Comparison of ENCODE assay signal across 8 mouse cellular contexts in the genomic region with DNA sequence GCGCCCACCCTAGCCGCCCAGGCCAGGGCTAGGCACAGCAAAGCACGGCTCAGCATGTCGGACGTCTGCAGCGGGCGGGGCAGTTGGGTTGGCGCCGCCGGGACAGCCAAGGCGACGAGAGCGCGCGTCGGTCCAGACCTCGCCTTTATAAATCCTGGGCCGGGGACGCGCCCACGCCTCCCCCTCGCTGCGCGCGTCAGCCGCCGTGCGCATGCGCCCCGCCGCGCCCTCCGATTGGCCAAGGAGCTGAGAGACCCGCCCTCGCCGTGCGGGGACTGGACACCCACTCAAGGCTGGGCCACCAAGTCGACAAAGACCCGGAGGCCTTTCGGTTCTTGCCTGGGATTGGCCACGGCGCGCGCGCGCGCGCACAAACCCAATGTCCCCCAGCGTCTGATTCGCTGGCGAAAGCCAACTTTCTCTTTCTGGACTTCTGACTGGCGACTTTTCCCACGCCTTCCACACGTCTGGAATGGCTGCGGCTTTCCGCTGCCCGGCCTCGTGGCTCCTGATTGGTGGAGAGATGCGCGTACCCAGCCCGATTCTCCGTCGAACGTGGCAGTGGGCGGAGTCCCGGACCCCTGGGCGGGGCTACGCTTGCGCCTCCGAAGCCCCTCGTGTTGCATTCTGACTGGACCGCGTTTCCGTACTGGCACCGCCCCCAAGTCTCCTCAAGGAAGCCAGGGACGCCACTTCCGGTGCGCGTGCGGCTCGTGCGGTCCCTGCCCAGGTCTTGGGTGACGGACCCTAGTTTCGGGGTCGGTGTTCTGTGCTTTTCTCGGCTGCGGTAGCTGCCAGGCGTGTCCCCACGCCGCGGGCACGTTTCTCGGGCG. TPM values are rescaled to one million over a fixed set of nuclear protein-coding genes. Genes with fewer than 3 reads are reported as not detected.
DNase-seq lines count a peak whose midpoint lies in the region; ATAC-seq and TF ChIP-seq lines count a peak whose summit lies in the region.

A gene (minus strand): TSS at position 502 of the 833 bp plus-strand sequence.

- H3K4me2 ChIP-seq in forebrain, postnatal 0 days (ENCODE audit: low read depth), result peak within 1 kb of the TSS; percentile 73
- peak within 1 kb of the TSS; percentile 76 for H3K4me2 ChIP-seq in lung, embryonic 15.5 days

- peaks cover 41% of the 10 kb centered on the region for H3K79me2 ChIP-seq in MEL (ENCODE audit: control insufficient read depth, insufficient read depth, low read length, poor library complexity)

- peaks cover 5 to 16% of the 10 kb centered on the region in 2 experiments for H3K4me1 ChIP-seq in MEL (ENCODE audit: control insufficient read depth in 1 of 2, insufficient read depth in 2 of 2, low read length in 2 of 2)
- H3K4me1 ChIP-seq in cerebellum, adult 2 months (ENCODE audit: control insufficient read depth, insufficient read depth, low read length), result no peaks in the 10 kb centered on the region
- 0 out of 2 replicates have a peak, but pooled peaks cover 7% of the 10 kb centered on the region for H3K4me1 ChIP-seq in forebrain, postnatal 0 days (ENCODE audit: insufficient read depth)
- peaks cover 21% of the 10 kb centered on the region for H3K4me1 ChIP-seq in lung, embryonic 15.5 days

- peak; percentile 96 for ATAC-seq in forebrain, postnatal 0 days
- ATAC-seq in lung, embryonic 15.5 days (ENCODE audit: borderline replicate concordance, extremely low read depth, low FRiP score, low TSS enrichment), result peak; percentile 97

- no peaks in the 10 kb centered on the region for H3K27me3 ChIP-seq in MEL (ENCODE audit: control insufficient read depth in 1 of 2, insufficient read depth in 2 of 2, low read length in 2 of 2)
- no peaks in the 10 kb centered on the region for H3K27me3 ChIP-seq in cerebellum, adult 2 months (ENCODE audit: control insufficient read depth, insufficient read depth, low read length)
- no peaks in the 10 kb centered on the region for H3K27me3 ChIP-seq in forebrain, postnatal 0 days (ENCODE audit: insufficient read depth, low read length)
- no peaks in the 10 kb centered on the region for H3K27me3 ChIP-seq in lung, embryonic 15.5 days

- no peak for TF ChIP-seq RAD21 in MEL (IDR thresholded peaks at IDR 0.05; ENCODE audit: low read depth, low read length)

- TF ChIP-seq POLR2A in MEL (IDR thresholded peaks at IDR 0.05; ENCODE audit: control insufficient read depth in 1 of 2, insufficient read depth in 1 of 2, low read depth in 1 of 2, low read length in 2 of 2, poor library complexity in 1 of 2), result peak; percentile 90 to 99
- peak; percentile 97 for TF ChIP-seq POLR2A in cerebellum, adult 2 months (IDR thresholded peaks at IDR 0.05; ENCODE audit: borderline replicate concordance, insufficient read depth, low read length)

- peak; percentile 100 for DNase-seq in MEL (ENCODE audit: low read depth, low spot score)
- DNase-seq in cerebellum, adult 2 months, result peak; percentile 100
- DNase-seq in forebrain, postnatal 0 days, result peak; percentile 100
- peak; percentile 100 for DNase-seq in heart, postnatal 4 days
- DNase-seq in layer of hippocampus, adult 8-10 months (ENCODE audit: low spot score in 2 of 2), result peak; percentile 100
- peak; percentile 100 for DNase-seq in ovary, adult 18-20 months (ENCODE audit: low spot score)
- DNase-seq in thymus, postnatal 0 days (ENCODE audit: low spot score), result peak; percentile 99

- TF ChIP-seq CTCF in MEL (IDR thresholded peaks at IDR 0.05 in 2 of 3, conservative IDR thresholded peaks at IDR 0.05 in 1 of 3; ENCODE audit: control insufficient read depth in 1 of 3, insufficient read depth in 1 of 3, low read depth in 2 of 3, low read length in 3 of 3, poor library complexity in 1 of 3, severe bottlenecking in 1 of 3), result no peak; a peak in 1 of 6 replicates
- TF ChIP-seq CTCF in cerebellum, adult 2 months (IDR thresholded peaks at IDR 0.05; ENCODE audit: borderline replicate concordance, insufficient read depth, low read depth, low read length), result no peak
- no peak; the same call in 1 of the 2 replicates for TF ChIP-seq CTCF in forebrain, postnatal 0 days (IDR thresholded peaks at IDR 0.05; ENCODE audit: low read depth)

- WGBS in cerebellum, adult 2 months, result under 1% methylated on average over 94 of the region's 94 CpGs
- WGBS in forebrain, postnatal 0 days, result 2% methylated on average over 93 of the region's 94 CpGs
- WGBS in lung, embryonic 15.5 days, result under 1% methylated on average over 94 of the region's 94 CpGs

- H3K9ac ChIP-seq in MEL (ENCODE audit: control insufficient read depth, low read depth, low read length, poor library complexity, severe bottlenecking), result peak within 1 kb of the TSS; percentile 92
- H3K9ac ChIP-seq in forebrain, postnatal 0 days, result peak within 1 kb of the TSS; percentile 72
- H3K9ac ChIP-seq in lung, embryonic 15.5 days, result peak within 1 kb of the TSS; percentile 94

- no peaks in the 10 kb centered on the region for H3K9me3 ChIP-seq in MEL (replicated peaks; ENCODE audit: insufficient read depth, low read length)
- no peaks in the 10 kb centered on the region for H3K9me3 ChIP-seq in forebrain, postnatal 0 days (ENCODE audit: low read length)
- H3K9me3 ChIP-seq in lung, embryonic 15.5 days, result no peaks in the 10 kb centered on the region

- peak within 1 kb of the TSS; percentile 84 for H3K27ac ChIP-seq in MEL (ENCODE audit: control insufficient read depth, low read depth, low read length)
- peak within 1 kb of the TSS; percentile 78 for H3K27ac ChIP-seq in cerebellum, adult 2 months (ENCODE audit: insufficient read depth, low read length)
- H3K27ac ChIP-seq in forebrain, postnatal 0 days (ENCODE audit: low read depth, low read length), result peak within 1 kb of the TSS; percentile 84
- H3K27ac ChIP-seq in lung, embryonic 15.5 days, result peak within 1 kb of the TSS; percentile 93

- 0 out of 4 replicates have a peak, but pooled peaks of 1 of the 2 experiments have one; percentile 12 for TF ChIP-seq EP300 in MEL (IDR thresholded peaks at IDR 0.05; ENCODE audit: low read depth in 1 of 2, low read length in 2 of 2)

- peaks cover 10 to 28% of the 10 kb centered on the region in 2 experiments for H3K36me3 ChIP-seq in MEL (ENCODE audit: control insufficient read depth in 1 of 2, insufficient read depth in 2 of 2, low read length in 2 of 2)
- H3K36me3 ChIP-seq in forebrain, postnatal 0 days (ENCODE audit: insufficient read depth), result peaks cover 36% of the 10 kb centered on the region
- H3K36me3 ChIP-seq in lung, embryonic 15.5 days, result peaks cover 40% of the 10 kb centered on the region

- peak within 1 kb of the TSS; percentile 88 to 94 for H3K4me3 ChIP-seq in MEL (ENCODE audit: control insufficient read depth in 1 of 2, insufficient read depth in 1 of 2, low read depth in 2 of 2, low read length in 2 of 2)
- peak within 1 kb of the TSS; percentile 92 for H3K4me3 ChIP-seq in cerebellum, adult 2 months (replicated peaks; ENCODE audit: insufficient read depth, low read depth, low read length)
- H3K4me3 ChIP-seq in forebrain, postnatal 0 days (ENCODE audit: low read depth, low read length), result peak within 1 kb of the TSS; percentile 71
- peak within 1 kb of the TSS; percentile 88 for H3K4me3 ChIP-seq in lung, embryonic 15.5 days

TF ChIP-seq in MEL, 35 proteins besides CTCF, POLR2A, EP300 and RAD21 (continues in another document):
- TF ChIP-seq JUND (IDR thresholded peaks at IDR 0.05; ENCODE audit: low read depth, low read length) (no peak), HCFC1 (IDR thresholded peaks at IDR 0.05; ENCODE audit: low read depth, low read length) (peak; percentile 83), ZNF384 (IDR thresholded peaks at IDR 0.05; ENCODE audit: low read depth, low read length) (no peak), POLR2AphosphoS5 (IDR thresholded peaks at IDR 0.05; ENCODE audit: borderline replicate concordance, low read depth, low read length) (peak; percentile 76), NELFE (IDR thresholded peaks at IDR 0.05; ENCODE audit: low read depth, low read length) (peak; percentile 99), CHD1 (IDR thresholded peaks at IDR 0.05; ENCODE audit: low read depth, low read length) (no peak), RCOR1 (IDR thresholded peaks at IDR 0.05; ENCODE audit: low read depth, low read length) (no peak), MAFK (IDR thresholded peaks at IDR 0.05; ENCODE audit: borderline replicate concordance, low read depth, low read length) (no peak), MAZ (IDR thresholded peaks at IDR 0.05; ENCODE audit: low read depth, low read length) (peak; percentile 33; the same call in 1 of the 2 replicates), MAX (IDR thresholded peaks at IDR 0.05; ENCODE audit: low read length) (peak; percentile 92), USF1 (IDR thresholded peaks at IDR 0.05; ENCODE audit: low read depth, low read length) (peak; percentile 58), MEF2A (IDR thresholded peaks at IDR 0.05; ENCODE audit: extremely low read depth, insufficient replicate concordance, low read depth, low read length, poor library complexity, severe bottlenecking) (peak; percentile 17; the same call in 1 of the 2 replicates), CHD2 (IDR thresholded peaks at IDR 0.05; ENCODE audit: low read length) (peak; percentile 61), ZKSCAN1 (IDR thresholded peaks at IDR 0.05; ENCODE audit: low read depth, low read length) (no peak), SIN3A (IDR thresholded peaks at IDR 0.05; ENCODE audit: low read length) (peak; percentile 89), MYB (IDR thresholded peaks at IDR 0.05; ENCODE audit: low read depth, low read length) (no peak), UBTF (IDR thresholded peaks at IDR 0.05; ENCODE audit: borderline replicate concordance, insufficient read depth, low read depth, low read length) (no peak), USF2 (IDR thresholded peaks at IDR 0.05; ENCODE audit: borderline replicate concordance in 1 of 2, insufficient read depth in 1 of 2, low read depth in 1 of 2, low read length in 2 of 2) (no peak), ELF1 (IDR thresholded peaks at IDR 0.05; ENCODE audit: low read depth, low read length) (peak; percentile 95), ZC3H11A (IDR thresholded peaks at IDR 0.05; ENCODE audit: low read depth, low read length) (no peak), GABPA (IDR thresholded peaks at IDR 0.05; ENCODE audit: low read depth, low read length) (no peak)

RNA-seq across cellular contexts. Expression of the gene that starts here (rescaled TPM):
- 625 and 639 TPM in 2 replicates for total RNA-seq in MEL (2012; rRNA removed)
- polyA plus RNA-seq in MEL (2012; ENCODE audit: insufficient read depth in 1 of 2, insufficient read length in 2 of 2, low read depth in 1 of 2, low replicate concordance in 2 of 2, missing spikeins in 1 of 2), result 1,000 to 10,000 TPM in 1 of 2 experiments, 100 to 1,000 TPM in 1; 563 to 1,152 TPM
- 98.4 and 105 TPM in 2 replicates for polyA plus RNA-seq in cerebellum, adult 2 months (2012; rRNA removed)
- 162 and 174 TPM in 2 replicates for total RNA-seq in forebrain, postnatal 0 days (2014; rRNA removed)
- 208 and 218 TPM in 2 replicates for polyA plus RNA-seq in forebrain, postnatal 0 days (2015; fragmentation: Nextera tagmentation; extraction: Ambion mirVana)
- 100 to 1,000 TPM; 353 to 365 TPM for total RNA-seq in heart, postnatal 4 days (2021)
- total RNA-seq in layer of hippocampus, adult 8-10 months (2022), result 100 to 1,000 TPM; 119 to 147 (median 134) TPM
- polyA plus RNA-seq in lung, embryonic 15.5 days (2015; fragmentation: Nextera tagmentation; extraction: Ambion mirVana), result 847 and 883 TPM in 2 replicates
- 254 and 290 TPM in 2 replicates for polyA plus RNA-seq in thymus, postnatal 0 days (2015; fragmentation: Nextera tagmentation; extraction: Ambion mirVana)

Comparison
In these comparisons a context has a peak if more than half of its experiments do, and no peak if none do; other contexts are left out.
1. Peak in every context shown above with its lines: DNase-seq, ATAC-seq, H3K4me3 ChIP-seq and H3K27ac ChIP-seq.